Mouse (Mus musculus) kidney, postnatal 25 days (tissue): Measurements from ENCODE around the gene Nup153.

ENCODE experiments used
- DNase-seq, 2 experiments: peaks; one replicate each; pipeline ENCODE4 v3.0.0; 2021; ENCODE audit warnings: mixed read lengths in 2 of 2

The Nup153 gene

DNA sequence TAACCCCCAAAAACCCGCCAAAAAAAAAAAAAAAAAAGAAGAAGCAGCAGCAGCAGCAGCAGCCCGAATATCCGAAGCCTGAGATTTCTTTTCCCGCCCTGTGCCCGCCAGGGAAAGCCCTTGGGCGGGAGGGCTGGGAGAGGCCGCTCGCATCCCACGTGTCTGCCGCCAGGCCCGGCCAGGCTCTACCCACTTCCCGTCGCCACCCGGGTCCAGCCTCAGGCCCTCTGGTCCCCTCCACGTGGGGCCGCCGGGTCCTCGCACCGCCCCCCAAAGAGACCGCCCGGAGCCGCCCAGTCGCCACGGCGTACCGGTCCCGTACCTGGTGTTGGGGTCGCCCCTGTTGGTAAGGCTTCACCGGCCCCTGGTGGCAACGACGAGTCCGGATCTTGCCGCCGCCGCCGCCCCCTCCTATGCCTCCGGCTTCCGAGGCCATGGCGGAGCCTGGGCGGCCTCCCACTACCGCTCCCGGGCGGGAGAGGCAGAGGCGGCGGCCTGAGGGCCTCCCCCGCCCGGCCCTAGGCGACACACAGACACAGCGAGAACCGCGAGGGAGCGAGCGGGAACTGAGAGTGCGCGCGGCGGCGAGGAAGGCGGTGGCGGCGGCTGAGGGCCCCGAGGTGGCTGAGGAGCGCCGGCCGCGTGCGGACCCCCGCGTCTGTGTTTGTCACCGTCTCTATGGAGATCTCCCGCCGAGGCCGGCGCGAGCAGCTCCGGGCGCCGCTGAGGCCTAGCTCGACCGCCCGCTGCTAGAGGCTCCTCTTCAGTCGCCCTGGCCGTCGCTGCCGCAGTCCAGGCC, 503 bp downstream of the Nup153 start:
- peak; percentile 58 to 86 for DNase-seq

DNA sequence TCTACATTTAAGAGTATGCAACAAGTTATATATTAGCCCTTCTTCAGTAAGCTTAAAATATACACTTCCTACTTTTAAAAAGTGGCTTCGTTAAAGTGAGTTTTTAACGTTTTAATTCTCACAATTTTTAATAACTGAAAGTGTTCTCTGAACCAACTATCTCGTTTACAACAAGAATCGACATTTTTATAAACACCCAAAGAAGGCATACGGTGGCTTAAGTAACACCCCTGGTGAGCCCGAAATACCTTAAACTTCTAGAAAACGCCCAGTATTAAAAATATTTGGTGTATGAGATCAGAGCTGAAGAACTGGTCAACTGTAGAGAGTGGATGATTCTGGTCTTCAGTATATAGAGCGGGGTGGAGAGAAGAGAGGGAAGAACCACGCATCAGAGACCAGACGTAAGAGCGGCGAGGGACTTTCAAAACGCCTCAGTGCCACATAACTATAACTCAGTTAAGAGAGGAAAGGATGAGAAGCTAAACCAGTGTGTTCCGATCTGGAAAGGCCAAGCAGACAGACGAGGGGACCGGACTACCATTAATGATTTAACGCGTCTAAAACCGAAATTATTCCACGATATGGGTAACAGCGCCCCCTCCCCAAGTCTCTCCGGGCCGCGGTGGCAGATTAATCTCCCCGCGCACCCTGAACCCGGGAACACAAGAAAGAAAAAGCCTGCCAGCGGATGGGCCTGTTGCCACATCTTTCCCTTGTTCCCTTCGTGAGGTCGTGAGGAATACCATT, 1.3 kb downstream of the Nup153 start:
- DNase-seq, result peak in 1 of 2 experiments; percentile 27

DNA sequence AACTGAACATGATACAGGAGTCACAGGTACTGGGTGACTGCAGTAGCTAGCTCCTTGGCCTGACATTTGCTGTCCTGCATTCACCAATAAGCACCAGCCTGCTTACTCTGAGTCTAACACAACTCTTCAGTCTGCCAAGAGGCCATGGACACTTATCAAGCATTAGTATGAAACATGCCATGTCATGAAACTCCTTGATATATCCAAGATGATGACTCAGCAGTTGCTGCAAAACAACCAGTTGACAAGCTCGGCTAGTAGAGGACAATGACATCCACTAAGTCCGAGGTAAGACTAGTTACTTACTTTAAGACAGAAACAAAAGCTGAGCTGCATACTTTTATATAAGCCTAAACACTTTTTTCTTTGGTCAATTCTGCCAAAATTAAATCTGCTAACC, 2.5 kb downstream of the Nup153 start:
- no peak for DNase-seq

DNA sequence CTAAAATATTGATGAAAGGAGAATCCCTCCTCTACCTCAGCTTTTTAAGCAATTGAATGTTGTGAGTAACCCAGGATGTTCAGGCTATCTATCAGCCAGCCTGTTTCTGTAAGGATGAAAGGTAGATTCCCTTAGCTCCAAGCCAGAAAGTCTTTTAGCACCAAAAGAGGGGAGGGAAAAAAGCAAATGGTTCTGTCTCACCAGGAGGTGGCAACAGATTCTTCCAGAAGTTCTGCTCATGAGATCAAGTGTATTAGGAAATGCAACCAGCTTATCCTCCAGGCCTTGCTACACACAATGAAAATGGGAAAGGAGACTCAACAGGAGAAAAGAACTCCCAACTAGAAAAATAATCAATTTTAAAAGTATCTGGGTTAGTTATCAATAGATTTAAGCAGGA, 3.4 kb downstream of the Nup153 start:
- no peak for DNase-seq

DNA sequence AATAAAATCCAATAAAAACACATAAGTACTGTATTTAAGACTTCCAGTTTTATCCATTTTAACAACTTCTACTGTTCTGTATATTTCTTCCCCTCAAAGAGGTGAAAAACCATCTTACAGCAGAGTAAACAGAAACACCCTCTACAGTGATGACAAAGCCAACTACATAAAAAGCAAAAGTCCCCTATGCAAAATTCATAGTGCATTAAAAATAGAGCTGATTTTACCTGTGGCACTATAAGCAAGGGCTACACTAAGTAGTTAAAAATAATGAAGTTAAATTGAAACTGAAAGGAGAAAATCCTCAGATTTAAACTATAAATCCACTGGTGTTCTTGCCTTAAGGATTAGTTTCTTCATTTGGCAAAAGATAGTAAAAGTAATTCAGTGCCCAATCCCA, 6.7 kb downstream of the Nup153 start:
- DNase-seq, result no peak

DNA sequence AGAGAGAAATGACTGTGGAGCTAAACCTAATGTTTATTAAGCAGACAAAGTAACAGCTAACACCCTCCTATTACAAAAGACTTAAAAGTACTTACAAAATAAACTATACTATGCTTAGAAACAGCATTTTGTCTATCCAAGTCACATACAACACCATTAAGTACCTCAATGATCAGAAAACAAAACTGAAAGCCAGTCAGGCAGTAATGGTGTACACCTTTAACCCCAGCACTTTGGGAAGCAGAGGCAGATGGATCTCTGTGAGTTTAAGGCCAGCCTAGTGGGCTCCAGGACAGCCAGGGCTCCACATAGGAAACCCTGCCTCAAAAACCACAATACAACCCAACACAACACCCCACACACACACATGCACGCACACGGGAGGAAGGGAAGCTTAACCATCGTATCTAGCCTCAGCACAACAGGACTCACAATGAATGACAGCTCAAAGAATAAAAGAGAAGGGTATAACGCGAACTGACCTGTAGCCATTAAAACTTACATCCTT, 8.8 kb downstream of the Nup153 start:
- no peak for DNase-seq

DNA sequence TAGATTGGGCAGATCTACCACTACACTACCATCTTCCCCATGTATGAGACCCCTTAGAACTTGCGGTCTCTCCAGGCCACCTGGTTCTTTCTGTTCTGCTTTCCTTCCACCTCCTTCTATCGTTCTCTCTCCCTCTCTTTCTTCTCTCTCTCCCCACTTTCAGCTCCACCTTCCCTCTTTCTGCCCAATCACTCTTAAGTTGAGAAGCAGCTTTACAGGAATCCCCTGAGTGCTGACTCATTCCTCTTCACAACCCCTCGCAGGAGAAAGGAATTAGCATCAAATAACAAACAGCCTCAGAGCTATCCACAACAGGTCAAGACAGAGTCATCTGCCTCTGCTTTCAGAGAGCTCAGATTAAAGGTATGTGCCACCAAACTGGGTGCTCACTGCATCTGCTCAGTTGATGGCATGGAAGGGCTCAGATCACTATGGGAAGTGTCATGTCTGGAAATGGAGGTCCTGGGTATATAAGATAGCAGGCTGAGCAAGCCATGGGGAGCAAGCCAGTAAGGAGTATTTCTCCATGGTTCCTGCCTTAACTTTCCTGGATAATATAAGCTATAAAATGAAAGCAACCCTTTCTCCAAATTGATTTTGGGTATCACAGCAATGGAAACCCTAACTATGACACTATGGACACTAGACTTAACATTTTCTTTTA, 11.6 kb downstream of the Nup153 start:
- no peak for DNase-seq

DNA sequence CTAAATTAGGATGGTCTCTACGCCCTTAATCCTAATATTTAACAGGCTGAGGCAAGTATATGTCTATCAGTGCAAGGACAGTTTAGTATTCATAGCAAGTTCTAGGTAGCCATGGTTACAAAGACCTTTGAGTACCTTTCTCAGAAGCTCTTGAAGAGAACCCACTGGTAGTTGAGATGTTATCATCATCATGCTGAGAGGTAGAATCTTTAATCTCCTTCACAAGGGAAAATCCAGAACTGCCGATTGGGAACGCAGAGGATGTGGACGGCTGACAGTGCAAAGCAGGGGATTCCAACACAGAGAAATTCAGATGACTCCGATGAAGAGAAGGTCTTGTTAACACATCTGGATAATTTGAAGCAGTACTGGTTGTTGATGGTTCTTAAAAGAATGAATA, 14.3 kb downstream of the Nup153 start:
- DNase-seq, result no peak

DNA sequence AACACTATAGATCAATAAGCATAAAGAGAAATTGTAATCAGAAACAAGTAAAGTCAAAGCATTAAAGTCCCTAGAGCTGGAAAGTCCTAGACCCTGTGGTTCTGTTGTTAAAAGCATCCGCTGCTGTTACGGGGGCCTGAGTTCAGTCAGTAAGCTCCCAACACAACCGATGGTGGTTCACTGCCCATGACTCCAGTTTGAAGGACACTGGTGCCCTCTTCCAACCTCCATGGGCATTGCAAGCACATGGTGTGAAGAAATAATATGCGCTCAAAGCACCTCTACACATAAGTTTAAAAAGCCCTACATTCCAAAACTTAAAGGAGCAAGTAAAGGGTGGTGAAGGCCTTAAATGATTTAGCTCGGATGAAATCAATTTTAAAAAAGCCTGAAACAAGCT, 24.6 kb downstream of the Nup153 start:
- DNase-seq, result peak; percentile 23 to 38

DNA sequence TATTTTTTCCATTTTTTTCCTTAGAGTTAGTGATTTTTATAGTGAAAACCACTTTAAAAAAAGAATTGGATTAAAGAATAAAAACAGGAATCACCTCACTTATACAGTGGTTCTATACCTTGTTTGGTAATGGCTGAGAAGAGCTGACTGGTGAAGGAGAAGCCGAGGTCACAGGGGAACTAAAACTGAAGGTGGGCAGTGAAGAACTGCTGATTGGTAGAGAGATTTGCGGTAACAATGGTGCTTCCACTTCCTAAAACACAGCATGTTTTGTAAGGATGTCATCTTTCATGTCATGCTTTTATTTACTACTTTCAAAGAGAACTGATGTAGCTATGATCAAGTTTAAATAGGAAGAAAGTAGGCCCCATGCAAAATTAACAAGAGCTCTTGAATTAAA, 26.3 kb downstream of the Nup153 start:
- DNase-seq, result no peak

DNA sequence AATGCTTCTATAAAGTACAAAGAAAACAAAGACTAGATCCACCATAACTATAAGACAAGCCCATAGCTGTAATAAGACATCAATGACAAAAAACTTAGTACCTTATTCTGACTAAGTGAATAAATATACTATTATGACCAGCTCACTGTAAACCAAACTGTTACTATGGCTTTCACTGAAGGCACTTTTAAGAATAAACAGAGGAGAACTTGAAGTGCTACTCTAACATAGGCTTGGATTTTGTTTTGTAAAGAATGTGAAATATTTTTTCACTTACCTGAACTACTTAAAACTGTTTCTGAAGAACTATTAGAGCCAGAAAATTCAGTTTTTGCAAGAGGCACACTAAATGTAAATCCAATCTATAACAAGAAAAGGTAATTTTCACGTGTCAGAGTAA, 28.4 kb downstream of the Nup153 start:
- DNase-seq, result no peak

DNA sequence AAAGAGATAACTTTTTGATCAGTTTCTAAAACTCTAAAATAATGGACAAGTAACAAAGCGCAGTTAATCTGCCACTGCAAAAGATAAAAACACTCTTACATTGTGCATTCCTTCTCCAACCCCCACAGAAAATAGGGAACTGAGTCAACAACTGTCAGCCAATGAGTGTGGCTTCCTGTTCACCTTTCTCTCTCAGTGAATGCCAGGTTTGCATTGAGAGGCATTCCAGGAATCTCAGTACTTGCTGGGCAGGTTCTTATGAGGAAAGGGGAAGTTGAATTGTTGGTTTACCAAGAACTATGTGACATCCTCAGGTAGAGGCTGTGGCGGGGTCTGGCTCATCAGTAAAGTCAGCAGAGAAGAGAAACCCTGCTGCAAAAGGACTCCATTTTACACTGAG, 31.0 kb downstream of the Nup153 start:
- DNase-seq, result no peak

DNA sequence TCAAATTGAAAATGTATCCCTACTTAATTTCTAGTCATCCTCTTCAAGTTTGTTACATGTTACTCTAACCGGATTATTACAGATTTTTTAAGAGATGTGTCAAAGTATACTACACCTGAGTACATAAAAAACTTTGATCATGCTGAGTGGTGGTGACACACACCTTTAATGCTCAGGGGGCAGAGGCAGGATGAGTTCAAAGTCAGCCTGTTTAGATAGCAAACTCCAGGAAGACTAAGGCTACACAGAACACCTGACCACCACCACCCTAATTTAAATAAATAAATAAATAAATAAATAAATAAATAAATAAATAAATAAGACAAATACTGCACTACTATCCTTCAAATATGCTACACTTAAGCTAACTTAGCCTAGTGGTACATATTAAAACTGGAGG, 31.8 kb downstream of the Nup153 start:
- no peak for DNase-seq

DNA sequence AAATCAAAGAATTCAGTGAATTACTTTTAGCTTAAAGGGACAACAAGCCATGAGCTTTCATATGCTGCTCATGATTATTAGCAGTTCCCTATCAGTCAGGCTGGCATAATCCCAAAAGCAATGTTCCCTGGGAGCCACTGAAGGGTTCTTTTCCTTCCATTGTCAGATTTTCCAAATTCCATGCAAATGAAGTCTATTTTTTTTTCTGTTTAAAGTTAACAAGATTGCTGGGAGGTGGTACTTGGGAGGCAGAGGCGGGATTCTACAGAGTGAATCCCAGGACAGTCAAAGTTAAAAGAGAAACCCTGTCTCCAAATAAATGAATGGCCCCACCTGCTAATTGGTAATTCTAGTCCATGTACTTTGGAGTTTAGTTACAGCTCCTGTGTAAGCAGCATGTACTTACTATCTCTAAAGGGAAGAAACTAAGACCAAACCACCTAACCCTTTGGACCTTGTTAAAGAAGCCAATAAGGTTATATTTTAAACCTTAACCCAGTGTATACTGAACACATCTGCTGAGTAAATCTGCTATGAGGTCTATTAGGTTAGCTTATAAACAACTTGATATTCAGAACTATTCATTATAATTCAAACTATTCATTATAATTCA, 32.3 kb downstream of the Nup153 start:
- peak; percentile 34 to 54 for DNase-seq

DNA sequence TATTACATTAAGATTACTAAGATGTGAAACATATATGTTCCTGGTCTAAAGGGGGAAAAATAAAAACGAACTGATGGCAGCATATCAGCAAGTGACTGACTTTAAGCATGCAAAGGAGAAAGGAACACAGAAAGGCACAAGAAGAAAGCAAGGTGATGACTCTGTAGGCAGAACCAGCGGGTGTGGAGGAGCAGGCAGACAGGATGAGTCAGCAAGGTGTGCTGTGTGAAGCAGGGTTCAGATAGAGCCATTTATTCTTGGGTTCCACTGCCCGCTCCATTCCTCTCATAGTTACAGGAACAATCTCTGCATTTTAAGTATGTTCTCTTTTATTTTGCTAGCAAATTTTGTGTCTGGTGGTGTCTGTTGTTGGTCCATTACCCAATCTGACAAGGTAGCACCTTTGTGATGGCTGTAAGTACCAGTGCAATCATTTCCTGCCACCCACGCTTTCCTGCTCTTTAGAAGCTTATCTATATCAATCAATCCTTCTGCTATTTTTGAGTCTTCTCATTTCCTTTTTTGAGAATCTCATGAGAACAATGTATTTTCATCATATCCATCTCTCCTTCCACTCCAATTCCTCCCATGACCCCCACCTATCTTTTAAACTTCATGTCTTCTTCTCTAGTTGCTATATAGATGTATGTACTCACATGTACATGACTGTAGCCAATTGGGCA, 37.0 kb downstream of the Nup153 start:
- DNase-seq, result no peak

DNA sequence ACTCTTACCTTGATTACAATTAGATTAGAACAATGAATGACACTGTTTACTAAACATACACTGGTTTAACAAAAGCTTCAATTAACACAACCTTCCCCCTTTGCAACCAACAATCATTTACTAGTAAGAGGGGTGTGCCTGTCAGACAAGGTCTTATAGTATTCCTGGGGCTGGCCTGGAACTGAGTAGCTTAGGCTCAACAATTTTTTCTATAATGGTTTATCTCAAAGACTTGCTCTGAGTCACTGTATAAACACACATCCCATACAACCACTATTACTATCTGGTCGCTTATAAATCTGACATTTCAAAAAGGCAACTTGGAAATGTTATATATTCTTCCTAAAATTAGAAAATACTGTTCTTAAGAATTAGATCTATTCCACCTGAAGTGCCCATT, 44.4 kb downstream of the Nup153 start:
- no peak for DNase-seq

DNA sequence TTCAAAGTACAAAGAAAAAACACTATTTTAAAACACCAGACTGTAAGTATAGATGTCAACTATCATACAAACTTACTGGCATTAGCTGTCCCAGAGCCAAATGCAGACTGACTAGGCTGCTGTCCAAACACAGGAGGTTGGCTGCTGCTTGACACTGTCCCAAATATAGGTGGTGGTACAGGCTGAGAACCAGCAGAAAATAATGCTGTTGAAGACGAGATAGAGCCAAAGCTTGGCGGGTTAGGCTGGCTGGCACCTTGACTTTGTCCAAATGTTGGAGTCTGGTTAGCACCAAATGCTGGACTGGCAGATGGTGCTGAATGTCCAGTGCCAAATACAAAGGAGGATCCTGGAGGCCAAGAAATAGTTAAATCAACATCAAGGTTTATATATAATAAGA, 44.8 kb downstream of the Nup153 start:
- DNase-seq, result no peak

DNA sequence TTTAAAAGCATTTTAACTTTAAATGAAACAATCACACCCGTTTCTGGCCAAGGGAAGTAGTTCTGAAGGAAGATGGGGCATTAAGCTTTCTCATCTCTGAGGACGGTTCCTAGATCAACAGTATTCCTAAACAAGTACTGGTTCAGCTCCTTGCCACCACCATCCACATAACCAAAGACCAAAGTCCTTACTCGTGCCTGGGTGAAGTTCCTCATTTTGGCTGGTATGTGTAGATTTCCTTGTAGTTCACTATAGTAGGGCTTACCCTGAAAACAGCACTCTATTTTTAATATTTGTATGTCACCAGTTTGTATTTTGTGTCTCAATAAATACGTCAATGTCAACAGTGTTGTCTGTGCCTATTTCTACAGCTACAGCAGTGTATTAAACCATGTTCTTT, 50.0 kb downstream of the Nup153 start:
- no peak for DNase-seq

DNA sequence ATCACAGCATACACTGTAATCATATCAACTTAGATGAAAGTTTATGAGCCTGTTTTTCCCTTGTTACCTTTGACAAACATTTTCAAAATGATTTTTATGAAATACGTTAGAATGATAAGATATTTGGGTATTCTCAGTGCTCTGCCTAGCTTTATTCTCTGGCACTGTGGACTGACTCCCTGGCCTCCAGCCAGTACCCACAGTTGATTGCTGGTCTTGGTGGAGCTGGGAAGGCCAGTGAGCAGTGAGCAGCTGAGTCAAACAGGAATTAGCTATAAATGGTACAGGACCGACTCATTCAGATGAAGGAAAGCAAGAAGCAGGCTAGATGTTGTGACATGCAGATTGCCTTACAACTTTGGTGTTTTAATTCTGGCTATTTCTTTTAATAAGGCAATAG, 53.1 kb downstream of the Nup153 start:
- DNase-seq, result peak in 1 of 2 experiments; percentile 18

DNA sequence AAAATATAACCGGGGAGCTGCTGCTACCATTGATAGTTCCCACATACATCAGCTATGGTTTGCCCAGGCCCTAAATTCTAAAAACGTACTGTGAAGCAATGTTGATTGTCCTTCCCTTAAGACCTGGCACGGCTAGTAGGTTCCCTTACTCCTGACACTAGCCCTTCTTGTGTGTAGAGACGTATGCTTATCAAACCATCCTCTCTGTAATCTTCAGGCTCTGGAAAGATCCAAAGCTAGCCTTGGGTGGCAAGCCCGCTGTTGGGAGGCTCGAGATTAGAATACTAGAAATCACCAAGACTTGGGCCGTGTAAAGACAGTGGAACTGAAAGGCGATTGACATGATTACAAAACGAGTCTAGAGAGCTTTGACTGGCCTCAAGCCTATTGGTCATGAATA, 57.2 kb downstream of the Nup153 start:
- no peak for DNase-seq

DNA sequence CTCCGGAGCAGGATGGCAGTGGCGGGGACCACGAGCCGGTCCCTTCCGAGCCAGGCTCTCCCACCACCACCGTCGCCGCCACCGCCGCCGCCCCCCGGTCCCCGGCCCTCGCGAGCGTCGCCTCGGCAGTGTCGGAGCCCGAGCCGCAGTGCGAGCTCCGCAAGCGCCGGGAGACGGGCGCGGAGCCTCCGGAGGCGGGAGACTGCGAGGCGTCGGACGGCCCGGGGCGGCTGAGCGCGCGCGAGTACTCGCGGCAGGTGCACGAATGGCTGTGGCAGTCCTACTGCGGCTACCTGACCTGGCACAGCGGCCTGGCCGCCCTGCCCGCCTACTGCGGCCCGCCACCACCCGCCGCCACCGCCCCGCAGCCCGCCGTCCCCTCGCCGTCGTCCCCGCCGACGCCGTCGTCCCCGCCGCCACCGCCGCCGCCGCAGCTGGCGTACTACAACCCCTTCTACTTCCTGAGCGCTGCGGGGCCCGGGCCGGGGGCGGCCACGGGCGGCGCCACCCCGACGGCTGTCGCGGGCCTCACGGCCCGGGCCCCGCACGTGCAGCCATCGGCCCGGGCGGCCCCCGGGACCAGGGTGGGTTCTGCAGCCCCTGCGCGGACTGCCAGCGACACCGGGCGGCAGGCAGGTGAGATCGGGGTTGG, 58.0 kb downstream of the Nup153 start:
- DNase-seq, result peak; percentile 5 to 51

DNA sequence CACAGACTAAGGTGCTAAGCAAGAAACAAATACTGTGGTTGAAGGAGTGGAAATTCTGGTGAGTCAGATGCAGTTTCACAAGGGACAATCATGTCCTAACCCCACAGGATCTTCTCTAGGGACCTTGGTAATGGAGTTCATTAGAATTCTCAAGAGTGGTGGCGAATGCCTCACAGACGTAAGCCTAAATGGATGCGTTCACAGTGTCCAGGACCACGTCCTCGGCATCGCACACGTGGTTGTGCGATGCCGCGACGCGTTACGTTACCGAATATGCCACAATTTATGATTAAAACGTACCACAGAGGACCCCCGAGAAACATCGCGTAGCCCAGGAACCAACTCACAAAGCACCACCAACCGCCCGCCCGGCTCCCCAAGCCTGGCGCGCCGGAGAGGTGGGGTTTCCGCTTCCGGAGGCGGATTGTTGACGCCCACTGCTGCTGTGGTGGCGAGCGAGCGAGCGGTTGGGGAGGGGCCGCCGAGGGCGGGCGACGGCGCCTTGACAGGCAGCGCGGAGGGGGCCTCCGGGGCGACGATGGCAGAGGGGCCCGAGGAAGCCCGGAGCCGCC, 58.6 kb downstream of the Nup153 start, which contains the start of gene Fam8a1:
Gene Fam8a1, plus strand, starts transcription at position 475 of the 572 bp plus-strand sequence.
- peak; percentile 89 to 94 for DNase-seq
